Mouse (Mus musculus) liver, adult 2 months (tissue): ENCODE data around the gene Acacb. TPM values are rescaled to one million over a fixed set of nuclear protein-coding genes. Genes with fewer than 3 reads are reported as not detected.

ENCODE experiments used
- DNase-seq: peaks from one replicate; pipeline ENCODE4 v3.0.0-alpha.2; 2011; ENCODE audit warnings: low read depth, low spot score; ENCODE audit errors: extremely low read depth
- H3K27ac ChIP-seq: fragments of 200-500 bp; replicated peaks from 2 replicates; pipeline ENCODE4 v1.5.1; 2012; ENCODE audit warnings: low read depth, mild to moderate bottlenecking, control low read depth, inconsistent platforms, low read length; ENCODE audit not compliant: insufficient read depth
- H3K27me3 ChIP-seq: fragments of 200-500 bp; 2 replicates; pipeline ENCODE4 v1.6.1; 2012; ENCODE audit warnings: mild to moderate bottlenecking, moderate library complexity, low read length, inconsistent platforms; ENCODE audit not compliant: control insufficient read depth, insufficient read depth
- H3K36me3 ChIP-seq: fragments of 200-500 bp; 2 replicates; pipeline ENCODE4 v1.6.1; 2012; ENCODE audit warnings: low read length, inconsistent platforms; ENCODE audit not compliant: control insufficient read depth, insufficient read depth
- H3K4me1 ChIP-seq: fragments of 200-500 bp; 2 replicates; pipeline ENCODE4 v1.6.1; 2011; ENCODE audit warnings: low read length; ENCODE audit not compliant: control insufficient read depth, insufficient read depth
- H3K4me3 ChIP-seq: fragments of 200-500 bp; 2 replicates; pipeline ENCODE4 v1.5.1; 2011; ENCODE audit warnings: low read depth, mild to moderate bottlenecking, control low read depth, low read length, moderate library complexity; ENCODE audit not compliant: insufficient read depth
- H3K79me2 ChIP-seq: fragments of 200-500 bp; 2 replicates; pipeline ENCODE4 v1.6.1; 2012; ENCODE audit warnings: inconsistent platforms, mild to moderate bottlenecking, low read length, moderate library complexity; ENCODE audit not compliant: control insufficient read depth, insufficient read depth
- H3K9ac ChIP-seq: fragments of 200-500 bp; 2 replicates; pipeline ENCODE4 v1.6.1; 2012; ENCODE audit warnings: low read depth, mild to moderate bottlenecking, control low read depth, inconsistent platforms, low read length
- CTCF ChIP-seq: fragments of 200-500 bp; IDR thresholded peaks from 2 replicates; pipeline ENCODE4 v1.5.1; 2011; ENCODE audit warnings: low read depth, low read length, control low read depth
- POLR2A ChIP-seq: fragments of 200-500 bp; IDR thresholded peaks from 2 replicates; pipeline ENCODE4 v1.6.1; 2011; ENCODE audit warnings: low read length, control low read depth; ENCODE audit not compliant: insufficient read depth; ENCODE audit errors: extremely low read depth
- WGBS: fragments of 180-500 bp; shearing (Covaris S2); methylation state at CpG from one replicate; pipeline ENCODE4 v1.1.7; 2018; 5-methylcytosine and 5-hydroxymethylcytosine counted together
- polyA plus RNA-seq: library from polyadenylated mRNA; depleted of rRNA; stranded (reverse); fragments of >200 nt; gene quantifications from 2 replicates; pipeline ENCODE4 v1.2.3, GENCODE M21; 2012
- total RNA-seq: library from RNA; depleted of rRNA; stranded (reverse); fragments of >200 nt; gene quantifications from 2 replicates; pipeline ENCODE4 v1.2.3, GENCODE M21; 2014

Gene Acacb
- total and polyA plus RNA-seq, 2 experiments = 39.4 to 45.8 TPM

DNA sequence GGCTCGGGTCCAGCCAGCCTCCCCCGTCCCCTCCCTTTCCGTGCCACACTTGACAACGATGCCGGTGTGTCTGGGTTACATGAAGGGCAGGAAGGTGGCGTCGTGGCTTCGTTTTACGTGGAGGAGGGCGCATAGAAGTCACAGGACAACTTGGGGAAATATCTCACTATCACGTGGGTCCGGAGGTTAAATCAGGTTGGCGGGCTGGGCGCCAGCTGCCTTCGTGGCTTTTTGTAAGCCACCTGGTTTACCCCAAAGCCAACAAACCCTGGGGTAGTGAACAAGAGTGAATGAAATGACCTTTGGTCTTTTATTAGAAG lies 14.9 kb upstream of the Acacb start:
- no peaks in the 10 kb centered on the region for H3K27me3 ChIP-seq
- peak overlapping the region; percentile 86 for H3K9ac ChIP-seq
- H3K36me3 ChIP-seq = no peaks in the 10 kb centered on the region
- peaks cover 15% of the 10 kb centered on the region for H3K4me1 ChIP-seq
- H3K4me3 ChIP-seq = peak overlapping the region; percentile 69
- no peaks in the 10 kb centered on the region for H3K79me2 ChIP-seq
- DNase-seq = peak; percentile 95
- H3K27ac ChIP-seq = peak overlapping the region; percentile 93
- WGBS = under 1% methylated on average over 15 of the region's 15 CpGs
- TF ChIP-seq CTCF (no peak), POLR2A (0 out of 2 replicates have a peak, but pooled peaks have one; percentile 20)

DNA sequence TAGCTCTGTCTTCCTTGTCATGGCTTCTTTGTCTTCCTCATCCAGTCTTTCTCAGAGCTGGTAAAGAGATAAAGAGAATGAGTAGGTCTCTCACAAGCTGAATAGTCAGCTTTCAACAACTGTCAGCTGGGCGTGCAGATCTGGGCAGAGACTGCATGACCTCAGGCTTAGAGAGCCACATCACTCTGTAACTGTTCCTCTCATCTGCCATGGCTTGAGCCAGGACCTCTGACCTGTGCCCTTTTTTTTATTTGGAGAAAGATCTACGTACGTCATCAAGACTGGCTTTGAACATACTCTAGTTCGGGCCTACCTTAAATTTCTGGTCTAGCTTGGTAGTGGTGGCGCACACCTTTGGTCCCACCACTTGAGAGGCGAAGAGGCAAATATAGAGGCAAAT lies 13.5 kb upstream of the Acacb start:
- TF ChIP-seq CTCF = no peak
- TF ChIP-seq POLR2A = no peak
- H3K9ac ChIP-seq = peak overlapping the region; percentile 6; the same call in 1 of the 2 replicates
- no peaks in the 10 kb centered on the region for H3K27me3 ChIP-seq
- H3K27ac ChIP-seq = peak overlapping the region; percentile 84
- no peak overlapping the region for H3K4me3 ChIP-seq
- H3K79me2 ChIP-seq = no peaks in the 10 kb centered on the region
- WGBS = 46% methylated on average over 6 of the region's 6 CpGs
- no peaks in the 10 kb centered on the region for H3K36me3 ChIP-seq
- DNase-seq = peak; percentile 94
- H3K4me1 ChIP-seq = peaks cover 15% of the 10 kb centered on the region

DNA sequence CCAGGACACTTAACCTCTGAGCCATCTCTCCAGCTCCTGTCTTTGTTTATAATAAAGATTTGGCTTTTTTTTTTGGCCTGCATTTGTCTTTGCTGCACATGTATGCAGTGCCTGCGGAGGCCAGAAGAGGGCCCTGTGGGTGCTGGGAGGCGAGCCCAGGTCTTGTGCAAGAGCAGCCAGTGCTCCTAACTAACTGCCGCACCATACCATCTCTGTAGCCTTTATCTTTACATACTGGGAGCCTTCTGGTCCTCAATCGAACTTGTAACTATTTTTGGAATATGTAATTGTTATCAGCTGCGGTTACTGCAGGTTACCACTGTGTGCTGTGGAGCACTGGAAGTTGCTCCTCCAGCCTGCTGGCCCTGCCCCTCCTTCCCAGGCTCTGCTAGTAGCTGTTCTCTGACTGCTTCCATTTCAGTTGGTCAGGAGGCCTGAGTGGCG lies 12.2 kb upstream of the Acacb start:
- 18% methylated on average over 6 of the region's 6 CpGs for WGBS
- H3K9ac ChIP-seq = peak overlapping the region; percentile 28
- no peaks in the 10 kb centered on the region for H3K36me3 ChIP-seq
- peak; percentile 90 for DNase-seq
- no peaks in the 10 kb centered on the region for H3K79me2 ChIP-seq
- TF ChIP-seq CTCF (peak; percentile 90), POLR2A (no peak)
- peaks cover 18% of the 10 kb centered on the region for H3K4me1 ChIP-seq
- no peak overlapping the region for H3K4me3 ChIP-seq
- H3K27me3 ChIP-seq = no peaks in the 10 kb centered on the region
- H3K27ac ChIP-seq = peak overlapping the region; percentile 84; the same call in 1 of the 2 replicates

DNA sequence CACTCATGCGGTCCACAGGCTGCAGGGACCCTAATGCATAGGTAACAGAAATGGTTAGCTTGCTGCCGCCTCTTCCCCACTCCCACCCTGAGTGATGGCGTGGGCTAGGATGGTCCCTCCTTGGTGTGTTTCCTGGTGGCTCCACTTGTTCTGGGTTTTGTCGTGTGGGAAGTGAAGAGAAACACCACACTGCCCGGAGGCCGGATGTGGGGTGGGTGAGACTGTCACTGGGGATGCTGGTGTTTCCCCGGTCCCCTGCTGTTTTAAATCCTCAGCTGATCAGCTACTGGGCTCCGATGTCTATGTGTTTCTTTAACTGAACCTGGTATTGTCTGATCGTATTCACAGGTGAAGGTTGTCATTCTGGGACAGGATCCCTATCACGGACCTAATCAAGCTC lies 10.8 kb upstream of the Acacb start:
- no peaks in the 10 kb centered on the region for H3K79me2 ChIP-seq
- no peaks in the 10 kb centered on the region for H3K27me3 ChIP-seq
- H3K9ac ChIP-seq = no peak overlapping the region
- peaks cover 22% of the 10 kb centered on the region for H3K4me1 ChIP-seq
- 93% methylated on average over 10 of the region's 10 CpGs for WGBS
- no peak for TF ChIP-seq CTCF
- TF ChIP-seq POLR2A = no peak
- no peak overlapping the region for H3K27ac ChIP-seq
- no peaks in the 10 kb centered on the region for H3K36me3 ChIP-seq
- H3K4me3 ChIP-seq = no peak overlapping the region
- DNase-seq = no peak

DNA sequence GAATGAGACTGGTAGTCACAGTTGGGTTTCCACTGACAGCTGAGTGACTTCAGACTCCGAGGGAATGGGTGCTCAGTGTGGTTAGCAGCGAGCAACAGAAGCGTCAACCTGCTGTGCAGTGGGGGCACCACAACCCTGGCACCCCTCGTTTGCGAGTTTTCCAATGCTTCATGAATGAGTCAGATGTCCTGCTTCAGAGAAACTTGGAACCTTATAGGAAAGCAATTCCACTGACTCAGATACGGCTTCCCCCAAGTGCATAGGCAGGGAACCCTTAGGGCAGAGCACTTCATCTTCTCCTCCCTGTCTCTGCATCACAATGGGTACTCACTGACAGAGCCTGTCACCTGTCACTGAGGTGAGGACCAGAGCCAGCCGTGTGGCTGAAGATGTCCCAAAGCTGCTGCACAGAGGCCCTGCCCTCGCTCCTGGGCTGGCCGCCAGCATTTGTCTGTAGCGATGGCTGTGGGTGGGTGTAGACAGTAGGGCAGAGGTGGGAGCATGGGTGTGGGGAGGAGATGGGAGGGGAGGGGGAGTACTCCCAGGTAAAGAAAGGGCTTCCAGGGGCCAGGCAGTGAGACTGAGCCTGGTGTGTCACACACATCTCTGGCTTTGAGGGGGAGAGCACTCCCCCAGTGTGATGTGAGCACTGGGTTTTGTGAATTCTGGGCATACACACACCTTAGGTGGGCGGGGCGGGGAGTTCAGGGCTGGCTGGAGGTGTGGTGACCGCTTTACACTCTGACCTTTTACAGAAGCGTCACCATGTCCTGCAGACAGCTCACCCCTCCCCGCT lies 8.7 kb upstream of the Acacb start:
- TF ChIP-seq CTCF (no peak), POLR2A (no peak)
- 82% methylated on average over 15 of the region's 15 CpGs for WGBS
- H3K27me3 ChIP-seq = no peaks in the 10 kb centered on the region
- DNase-seq = no peak
- H3K36me3 ChIP-seq = no peaks in the 10 kb centered on the region
- no peak overlapping the region for H3K4me3 ChIP-seq
- no peak overlapping the region for H3K27ac ChIP-seq
- H3K79me2 ChIP-seq = no peaks in the 10 kb centered on the region
- H3K4me1 ChIP-seq = peaks cover 17% of the 10 kb centered on the region
- no peak overlapping the region for H3K9ac ChIP-seq
